Mouse (Mus musculus) gastrocnemius, postnatal 36 days (tissue): ENCODE results near the gene Ttll2. TPM values are rescaled to one million over a fixed set of nuclear protein-coding genes. Genes with fewer than 3 reads are reported as not detected.
"Not testable (repeated sequence)": the region's sequence is repeated elsewhere in the genome, so short reads cannot be mapped to it uniquely, and the experiment has no call there.

ENCODE experiments used
- DNase-seq, 2 experiments: peaks; one replicate each; pipeline ENCODE4 v3.0.0; 2022
- intact Hi-C: fragments of 180-260 bp; cut with DNase I; formaldehyde crosslinking; loops from one replicate; pipeline ENCODE4 v1.15.1; 2025
- long read RNA-seq, 2 experiments: library from polyadenylated mRNA; stranded (forward); transcript quantifications; one replicate each; pipeline ENCODE4 v2.0.0; 2021
- total RNA-seq, 2 experiments: library from RNA; stranded (reverse); gene quantifications; 2 replicates each; pipeline ENCODE4 v1.2.3; 2021

Gene Ttll2
- total RNA-seq: not detected
- long read RNA-seq, experiment 1: 0 reads
- long read RNA-seq, experiment 2: 0 reads

DNA sequence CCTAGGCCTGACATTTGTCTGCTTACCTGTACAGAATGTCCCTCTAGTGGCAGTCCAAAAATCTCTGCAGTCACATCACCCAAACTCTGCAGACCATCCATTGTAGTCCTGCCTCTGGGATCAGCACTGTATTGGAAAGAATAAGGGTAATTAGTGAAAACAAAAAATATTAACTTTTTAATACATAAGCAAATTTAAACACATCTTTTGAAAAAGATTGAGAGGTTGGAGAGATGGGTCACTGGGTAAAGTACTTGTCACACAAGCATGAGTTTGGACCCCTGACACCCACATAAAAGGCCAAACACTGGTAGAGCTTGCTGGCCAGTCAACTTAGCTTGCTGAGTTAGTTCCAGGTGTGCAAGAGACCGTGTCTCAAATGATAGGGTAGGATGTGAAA, at the start of gene Ttll2:
TSS of gene Ttll2 (minus strand) at position 101 of the 400 bp plus-strand sequence.
- intact Hi-C loops, DNase-seq: not testable (repeated sequence)

GRCm38 (mm10) chr17:7399770-7400169, 47.3 kb upstream of the Ttll2 start:
- DNase-seq, intact Hi-C loops: not testable (repeated sequence)

DNA sequence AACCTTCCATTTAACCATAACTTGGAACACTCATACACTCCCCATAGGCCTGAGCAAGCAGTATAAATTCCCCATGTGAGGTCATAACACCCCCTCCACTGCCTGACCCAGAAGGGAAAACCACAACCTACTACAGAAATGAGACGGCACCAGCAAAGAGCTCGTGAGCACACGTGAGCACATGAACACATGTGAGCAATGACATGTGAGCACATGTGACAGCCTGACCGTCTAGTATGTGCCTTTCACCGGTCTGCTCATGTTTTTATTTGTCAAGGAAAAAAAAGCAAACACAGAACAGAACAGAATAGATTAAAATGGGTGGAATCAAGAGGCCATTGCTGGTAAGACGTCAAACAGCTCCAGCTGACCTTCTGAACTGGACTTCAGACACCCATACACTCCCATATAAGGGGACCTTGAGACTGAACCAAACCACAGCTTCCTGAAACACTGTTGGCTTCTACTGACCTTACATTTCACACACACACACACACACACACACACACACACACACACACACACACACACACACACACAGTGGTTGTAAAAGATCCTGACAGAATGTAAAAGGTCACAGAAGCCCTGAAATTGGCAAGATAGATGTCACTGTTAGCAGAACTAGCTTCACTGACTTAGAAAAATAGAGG, 45.8 kb upstream of the Ttll2 start:
- DNase-seq, intact Hi-C loops: not testable (repeated sequence)

DNA sequence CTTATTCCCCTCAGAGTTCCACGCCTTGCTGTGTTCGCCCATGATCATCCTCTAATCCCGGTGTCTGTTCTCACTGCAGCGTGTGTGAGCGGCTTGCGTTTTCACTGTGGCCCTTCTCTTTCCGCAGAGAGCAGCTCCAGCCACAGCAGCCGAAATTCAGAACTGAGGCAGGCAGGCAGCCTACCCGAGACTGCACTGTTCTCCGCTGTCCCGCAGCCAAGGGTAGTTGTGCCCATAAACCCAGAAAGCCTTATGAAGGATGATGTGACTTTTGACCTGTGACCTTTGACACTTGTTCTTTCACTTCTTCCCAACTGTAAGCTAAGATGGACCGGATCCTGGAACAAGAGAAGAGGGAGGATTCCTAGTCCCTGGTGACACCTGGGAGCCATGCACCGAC, 44.6 kb upstream of the Ttll2 start:
- intact Hi-C loops, DNase-seq: not testable (repeated sequence)

GRCm38 (mm10) chr17:7396288-7396687, 43.8 kb upstream of the Ttll2 start:
- intact Hi-C loops, DNase-seq: not testable (repeated sequence)

- intact Hi-C loops: not testable (repeated sequence)
Measured at GRCm38 (mm10) chr17:7395671-7396070, 43.2 kb upstream of the Ttll2 start.

GRCm38 (mm10) chr17:7395116-7395515, 42.6 kb upstream of the Ttll2 start:
- intact Hi-C loops: not testable (repeated sequence)

More at GRCm38 (mm10) chr17:7395671-7396070, 43.2 kb upstream of the Ttll2 start:
- not testable (repeated sequence) for DNase-seq

DNA sequence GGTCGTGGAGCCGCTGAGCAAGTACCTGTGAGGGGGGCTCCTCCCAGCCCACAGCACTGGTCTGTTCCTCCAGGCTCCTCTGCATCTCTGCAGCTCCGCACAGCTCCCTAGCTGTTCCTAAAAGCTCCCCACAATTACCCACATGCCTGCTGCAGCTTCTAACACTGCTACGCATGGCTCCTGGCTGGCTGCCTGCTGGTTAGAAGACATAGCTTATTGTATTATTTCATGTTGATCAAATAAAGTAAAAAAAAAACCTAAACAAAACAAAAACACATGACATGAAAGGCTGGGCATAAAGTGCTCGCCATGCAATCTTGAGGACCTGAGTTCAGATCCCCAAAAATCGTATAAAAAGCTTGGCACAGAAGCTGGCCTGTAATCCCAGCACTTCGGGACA, 37.4 kb upstream of the Ttll2 start:
- DNase-seq, intact Hi-C loops: not testable (repeated sequence)

More at GRCm38 (mm10) chr17:7395116-7395515, 42.6 kb upstream of the Ttll2 start:
- DNase-seq: not testable (repeated sequence)

- intact Hi-C loops: not testable (repeated sequence)
Measured at GRCm38 (mm10) chr17:7388958-7389356, 36.5 kb upstream of the Ttll2 start.

GRCm38 (mm10) chr17:7388341-7388957, 36.0 kb upstream of the Ttll2 start:
- intact Hi-C loops, DNase-seq: not testable (repeated sequence)

More at GRCm38 (mm10) chr17:7388958-7389356, 36.5 kb upstream of the Ttll2 start:
- DNase-seq: not testable (repeated sequence)

DNA sequence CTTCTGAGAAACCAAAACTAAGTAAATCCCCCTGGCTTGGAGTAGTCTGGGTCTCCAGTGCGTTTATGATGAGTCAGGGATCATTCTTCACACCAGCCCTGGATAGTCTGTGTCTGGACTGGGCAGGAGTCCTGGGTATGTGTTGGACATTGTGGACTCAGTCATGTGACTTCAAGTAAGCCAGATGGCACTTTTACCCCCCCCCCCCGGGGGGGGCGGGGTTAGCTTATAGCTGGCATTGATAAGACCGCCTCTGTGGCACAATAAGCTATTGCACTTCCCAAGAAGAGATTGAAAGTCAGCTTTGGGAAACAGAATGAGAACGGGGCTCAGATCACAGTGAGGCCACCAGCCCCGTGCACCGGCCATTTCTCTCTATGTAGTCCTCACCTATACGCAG, 33.5 kb upstream of the Ttll2 start:
- DNase-seq, intact Hi-C loops: not testable (repeated sequence)

GRCm38 (mm10) chr17:7385364-7385763, 32.9 kb upstream of the Ttll2 start, which contains the start of gene Unc93a2:
TSS of gene Unc93a2 (minus strand) at chr17:7385464.
- DNase-seq, intact Hi-C loops: not testable (repeated sequence)

GRCm38 (mm10) chr17:7383167-7384143, 31.0 kb upstream of the Ttll2 start:
- intact Hi-C loops, DNase-seq: not testable (repeated sequence)

DNA sequence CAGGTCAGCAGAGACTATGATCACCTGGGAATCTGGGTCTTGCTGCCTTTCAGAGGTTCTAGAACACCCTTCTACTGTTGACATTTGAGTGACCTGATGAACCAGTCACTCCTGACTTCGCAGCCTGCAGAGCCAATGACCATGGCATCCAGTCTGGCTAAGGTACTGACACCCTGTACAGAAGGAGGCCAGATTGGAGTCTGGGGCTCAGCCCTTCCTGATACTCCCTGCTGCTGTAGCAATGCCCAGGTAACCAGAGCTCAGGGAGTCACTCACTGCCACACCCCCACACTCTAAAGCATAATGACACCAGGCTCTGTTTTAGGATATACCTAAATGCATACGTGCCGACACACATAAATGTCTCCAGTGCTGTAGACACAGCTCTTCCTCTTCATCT, 30.2 kb upstream of the Ttll2 start:
- DNase-seq, intact Hi-C loops: not testable (repeated sequence)

DNA sequence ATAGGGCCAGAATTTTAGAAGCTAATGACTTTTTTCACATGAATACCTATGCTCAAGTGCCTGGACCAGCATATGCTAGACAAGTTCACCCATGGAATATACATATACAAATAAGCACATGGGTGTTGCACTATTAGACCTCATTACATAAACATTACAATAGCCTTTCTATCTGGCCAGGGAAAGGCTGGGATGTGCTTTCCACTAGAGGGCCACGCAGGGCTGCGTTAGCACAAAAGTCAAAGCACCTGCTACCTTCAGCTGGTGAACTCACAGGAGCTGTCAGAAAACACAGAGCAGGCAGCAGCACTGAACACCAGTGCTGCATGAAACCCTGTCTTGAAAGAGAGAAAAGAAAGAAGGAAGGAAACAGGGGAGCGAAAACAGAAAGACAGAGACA, 25.4 kb upstream of the Ttll2 start:
- intact Hi-C loops, DNase-seq: not testable (repeated sequence)

DNA sequence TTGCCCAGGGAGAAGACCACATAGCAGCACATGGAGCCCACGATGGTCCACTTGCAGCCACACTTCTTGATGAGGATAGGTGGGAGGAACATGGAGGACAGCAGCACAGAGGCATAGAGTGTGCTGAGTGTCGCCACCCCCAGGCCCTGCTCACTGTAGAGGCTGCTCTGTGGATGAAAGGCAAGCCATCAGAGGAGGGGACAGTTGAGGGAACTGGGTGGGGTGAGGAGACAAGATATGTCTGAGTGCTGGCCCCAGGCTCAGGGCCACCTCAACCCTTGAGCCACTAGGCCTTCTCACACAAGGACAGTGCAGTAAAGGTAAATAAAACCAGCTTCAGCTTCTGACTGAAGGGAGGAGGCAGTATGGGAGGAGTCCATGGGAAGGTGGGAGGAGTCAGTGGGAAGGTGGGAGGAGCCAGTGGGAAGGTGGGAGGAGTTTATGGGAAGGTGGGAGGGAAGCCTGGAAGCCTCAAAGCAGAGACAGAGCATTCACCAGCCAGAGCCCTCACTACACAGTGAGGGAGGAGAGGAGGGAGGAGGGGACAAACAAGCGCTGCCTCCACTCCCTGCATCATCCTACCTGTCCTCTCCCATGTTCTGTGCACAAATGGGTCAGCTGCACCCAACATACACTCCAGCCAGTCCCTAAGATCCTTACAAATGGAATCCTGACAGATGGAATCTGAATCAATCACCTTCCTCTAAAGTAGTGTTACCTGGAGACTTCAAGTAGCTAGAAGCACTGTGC, 24.6 kb upstream of the Ttll2 start:
- intact Hi-C loops, DNase-seq: not testable (repeated sequence)

DNA sequence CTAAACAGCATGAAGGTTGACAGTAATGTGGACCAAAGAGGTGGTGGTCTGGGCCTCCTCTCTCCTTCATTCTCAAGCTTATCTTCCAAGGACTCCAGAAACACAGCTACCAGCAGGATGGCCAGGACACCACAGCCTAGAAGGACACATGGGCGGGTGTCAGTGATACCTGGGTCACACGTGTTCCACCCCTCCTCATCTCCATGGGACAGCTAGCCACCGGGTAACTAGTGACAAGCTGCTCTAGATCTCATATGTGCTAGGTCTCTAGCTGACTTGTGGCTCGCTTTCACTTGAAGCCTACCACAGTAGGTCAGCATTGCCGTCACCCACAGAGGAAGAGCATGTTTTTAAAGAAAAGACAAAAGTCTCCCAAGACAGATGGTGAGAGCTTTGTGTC, 19.4 kb upstream of the Ttll2 start, which contains the start of gene Gm49630:
TSS of gene Gm49630 (minus strand) at position 101 of the 400 bp plus-strand sequence.
- intact Hi-C loops, DNase-seq: not testable (repeated sequence)

DNA sequence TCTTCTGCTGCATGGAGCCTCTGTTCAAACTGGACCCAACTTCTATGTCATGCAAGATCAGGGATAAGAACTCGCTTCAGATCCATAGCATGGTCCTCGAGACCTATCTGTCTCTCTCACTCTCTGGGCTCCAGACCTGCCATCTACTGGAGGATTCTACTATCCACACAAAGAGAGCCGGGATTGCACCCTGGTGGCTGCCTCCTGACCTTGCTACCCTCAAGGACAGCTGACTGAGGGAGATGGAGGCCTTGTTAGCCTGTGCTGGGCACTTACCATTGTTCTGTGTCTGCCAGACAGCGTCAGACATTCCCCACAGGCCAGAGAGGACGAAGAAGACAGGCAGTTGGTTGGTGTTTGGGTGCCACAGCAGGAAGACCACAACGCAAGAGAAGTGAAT, 16.9 kb upstream of the Ttll2 start:
- intact Hi-C loops, DNase-seq: not testable (repeated sequence)

- DNase-seq, intact Hi-C loops: not testable (repeated sequence)
Measured at GRCm38 (mm10) chr17:7366676-7367374, 14.3 kb upstream of the Ttll2 start.
